Mouse (Mus musculus) olfactory bulb, adult 2 months (tissue): ENCODE data around the gene Scfd2.

Experiments
- CTCF ChIP-seq: fragments of 200-500 bp; IDR thresholded peaks from 2 replicates; pipeline ENCODE4 v1.5.1; 2012; ENCODE audit warnings: low read depth, mild to moderate bottlenecking, low read length, moderate library complexity; ENCODE audit not compliant: insufficient read depth
- POLR2A ChIP-seq: fragments of 200-500 bp; IDR thresholded peaks from 2 replicates; pipeline ENCODE4 v1.6.1; 2012; ENCODE audit warnings: mild to moderate bottlenecking, low read depth, low read length, moderate library complexity; ENCODE audit not compliant: insufficient read depth

DNA sequence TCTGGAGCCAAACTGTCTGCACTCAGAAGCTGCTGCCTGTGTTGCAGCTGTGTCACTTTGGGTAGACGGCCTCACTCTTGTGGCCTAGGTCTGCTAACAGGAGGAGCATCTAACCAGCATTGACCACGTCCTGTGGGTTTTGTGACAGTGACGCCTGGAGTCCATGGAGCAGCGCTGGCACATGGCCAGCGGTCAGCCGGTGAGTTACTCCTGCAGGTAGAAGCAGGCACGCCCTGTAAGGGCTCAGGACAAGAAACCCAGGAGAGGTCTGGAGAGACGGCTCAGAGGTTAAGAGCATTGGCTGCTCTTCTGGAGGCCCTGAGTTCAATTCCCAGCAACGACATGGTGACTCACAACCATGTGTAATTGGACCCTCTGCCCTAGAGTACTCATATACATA, 347.0 kb downstream of the Scfd2 start:
- TF ChIP-seq CTCF (no peak), POLR2A (no peak)
